ENCODE assay signal across 10 mouse cellular contexts in genomic region chr5:100121170-100121569, GRCm38 (mm10). TPM values are rescaled to one million over a fixed set of nuclear protein-coding genes. Genes with fewer than 3 reads are reported as not detected.
DNase-seq lines count a peak whose midpoint lies in the region; ATAC-seq lines count a peak whose summit lies in the region.
"Had no signal": no experiment of that assay in that cellular context is flagged by ENCODE, and none has a peak within 500 bp of the region (broad histone marks: within the 10 kb centered on the region; RNA-seq: fewer than 3 reads in every experiment).

No protein-coding gene starts in this region.

- H3K4me1 ChIP-seq in heart, embryonic 15.5 days (replicated peaks), result 0 out of 2 replicates have a peak, but pooled peaks cover 5% of the 10 kb centered on the region
- H3K4me1 ChIP-seq in embryonic facial prominence, embryonic 14.5 days (ENCODE audit: control insufficient read depth, insufficient read depth, low read length), result peaks cover 9% of the 10 kb centered on the region; the same call in 1 of the 2 replicates
- H3K4me1 ChIP-seq in hindbrain, embryonic 15.5 days (replicated peaks), result peaks cover 11% of the 10 kb centered on the region
- peaks cover 7% of the 10 kb centered on the region for H3K4me1 ChIP-seq in midbrain, embryonic 16.5 days (ENCODE audit: control insufficient read depth, insufficient read depth, low read length)

- peaks cover 22% of the 10 kb centered on the region for H3K27me3 ChIP-seq in heart, embryonic 15.5 days
- 0 out of 2 replicates have a peak, but pooled peaks cover 3% of the 10 kb centered on the region for H3K27me3 ChIP-seq in embryonic facial prominence, embryonic 14.5 days (replicated peaks; ENCODE audit: control insufficient read depth, insufficient read depth, low read length)
- no peaks in the 10 kb centered on the region for H3K27me3 ChIP-seq in hindbrain, embryonic 15.5 days
- H3K27me3 ChIP-seq in midbrain, embryonic 16.5 days (ENCODE audit: control insufficient read depth, insufficient read depth, low read depth, low read length), result no peaks in the 10 kb centered on the region

- DNase-seq in heart, postnatal 36 days, result no peak
- DNase-seq in embryonic facial prominence, embryonic 14.5 days (ENCODE audit: low spot score), result no peak
- DNase-seq in ovary, postnatal 14 days (ENCODE audit: low spot score), result no peak
- no peak for DNase-seq in cerebellum, adult 9-10 months
- DNase-seq: gastrocnemius, postnatal 25 days had no signal

- H3K36me3 ChIP-seq in heart, embryonic 15.5 days, result no peaks in the 10 kb centered on the region
- no peaks in the 10 kb centered on the region for H3K36me3 ChIP-seq in embryonic facial prominence, embryonic 14.5 days (ENCODE audit: control insufficient read depth, insufficient read depth, low read length)
- no peaks in the 10 kb centered on the region for H3K36me3 ChIP-seq in hindbrain, embryonic 15.5 days
- H3K36me3 ChIP-seq in midbrain, embryonic 16.5 days (ENCODE audit: control insufficient read depth, insufficient read depth, low read length), result no peaks in the 10 kb centered on the region

- no peak overlapping the region for H3K9ac ChIP-seq in heart, embryonic 15.5 days
- no peak overlapping the region for H3K9ac ChIP-seq in embryonic facial prominence, embryonic 14.5 days (ENCODE audit: low read depth, low read length)
- H3K9ac ChIP-seq in hindbrain, embryonic 15.5 days, result no peak overlapping the region
- H3K9ac ChIP-seq in midbrain, embryonic 16.5 days (ENCODE audit: low read depth, low read length), result peak overlapping the region; percentile 56; the same call in 1 of the 2 replicates

- WGBS in heart, embryonic 15.5 days, result 56% methylated on average over 7 of the region's 7 CpGs
- 37% methylated on average over 7 of the region's 7 CpGs for WGBS in embryonic facial prominence, embryonic 14.5 days
- WGBS in hindbrain, embryonic 15.5 days, result 47% methylated on average over 7 of the region's 7 CpGs
- 33% methylated on average over 7 of the region's 7 CpGs for WGBS in midbrain, embryonic 16.5 days

- H3K4me3 ChIP-seq in heart, embryonic 15.5 days, result no peak overlapping the region
- H3K4me3 ChIP-seq in embryonic facial prominence, embryonic 14.5 days (ENCODE audit: low read depth, low read length), result peak overlapping the region; percentile 14; the same call in 1 of the 2 replicates
- peak overlapping the region; percentile 27; the same call in 1 of the 2 replicates for H3K4me3 ChIP-seq in hindbrain, embryonic 15.5 days
- H3K4me3 ChIP-seq in midbrain, embryonic 16.5 days (ENCODE audit: low read depth, low read length), result peak overlapping the region; percentile 29

- H3K9me3 ChIP-seq in heart, embryonic 15.5 days (replicated peaks), result no peaks in the 10 kb centered on the region
- H3K9me3 ChIP-seq in embryonic facial prominence, embryonic 14.5 days (ENCODE audit: control insufficient read depth, low read length), result 0 out of 2 replicates have a peak, but pooled peaks cover 4% of the 10 kb centered on the region
- no peaks in the 10 kb centered on the region for H3K9me3 ChIP-seq in hindbrain, embryonic 15.5 days
- no peaks in the 10 kb centered on the region for H3K9me3 ChIP-seq in midbrain, embryonic 16.5 days (replicated peaks; ENCODE audit: control insufficient read depth, low read length, poor library complexity, severe bottlenecking)

- H3K27ac ChIP-seq in heart, embryonic 15.5 days, result no peak overlapping the region
- H3K27ac ChIP-seq in embryonic facial prominence, embryonic 14.5 days (replicated peaks; ENCODE audit: low read depth, low read length), result no peak overlapping the region
- peak overlapping the region; percentile 51; the same call in 1 of the 2 replicates for H3K27ac ChIP-seq in hindbrain, embryonic 15.5 days (replicated peaks)
- peak overlapping the region; percentile 59 for H3K27ac ChIP-seq in midbrain, embryonic 16.5 days (ENCODE audit: low read length)
- H3K27ac ChIP-seq: macrophage had no signal

- peak overlapping the region; percentile 22; the same call in 1 of the 2 replicates for H3K4me2 ChIP-seq in heart, embryonic 15.5 days
- peak overlapping the region; percentile 48 for H3K4me2 ChIP-seq in embryonic facial prominence, embryonic 14.5 days (ENCODE audit: low read depth, low read length)
- peak overlapping the region; percentile 45 for H3K4me2 ChIP-seq in hindbrain, embryonic 15.5 days
- peak overlapping the region; percentile 53 for H3K4me2 ChIP-seq in midbrain, embryonic 16.5 days (ENCODE audit: low read length)

- no peak for ATAC-seq in heart, embryonic 15.5 days (replicated peaks; ENCODE audit: insufficient number of reproducible peaks, insufficient read depth, low FRiP score, low read depth)
- peak; percentile 39; the same call in 1 of the 2 replicates for ATAC-seq in embryonic facial prominence, embryonic 14.5 days (ENCODE audit: low read depth)
- peak; percentile 24; the same call in 1 of the 2 replicates for ATAC-seq in hindbrain, embryonic 15.5 days (ENCODE audit: low FRiP score, low read depth)
- ATAC-seq in midbrain, embryonic 16.5 days, result no peak
- no peak for ATAC-seq in granulocyte monocyte progenitor cell, adult 5-6 weeks (replicated peaks; ENCODE audit: poor library complexity, severe bottlenecking)

- intact Hi-C loops in heart, postnatal 36 days (cut with DNase I), result no loop called here

RNA-seq across cellular contexts. Expression of gene Tmem150c, which starts 38.4 kb away (rescaled TPM):
- polyA plus RNA-seq in heart, embryonic 15.5 days (2015; fragmentation: Nextera tagmentation; extraction: Ambion mirVana), result 2.0 and 2.2 TPM in 2 replicates
- total RNA-seq in heart, postnatal 36 days (2021), result 1 to 10 TPM; 3.3 to 9.5 TPM
- 5.2 and 6.5 TPM in 2 replicates for polyA plus RNA-seq in embryonic facial prominence, embryonic 14.5 days (2014; fragmentation: Nextera tagmentation; extraction: Ambion mirVana)
- polyA plus RNA-seq in hindbrain, embryonic 15.5 days (2015; fragmentation: Nextera tagmentation; extraction: Ambion mirVana), result 31.2 and 36.4 TPM in 2 replicates
- polyA plus RNA-seq in midbrain, embryonic 16.5 days (2015; fragmentation: Nextera tagmentation; extraction: Ambion mirVana), result 51.9 and 60.2 TPM in 2 replicates
- not detected in 2 replicates for total RNA-seq in granulocyte monocyte progenitor cell, adult 5-6 weeks (2014; fragmentation: Nextera tagmentation)
- total RNA-seq in granulocyte monocyte progenitor cell, adult 5-6 weeks (2017), result not detected in 2 replicates

Comparison
In these comparisons a context has a peak if more than half of its experiments do, and no peak if none do; other contexts are left out.
1. ATAC-seq: peak in embryonic facial prominence, embryonic 14.5 days (single experiment) and hindbrain, embryonic 15.5 days (single experiment); none in heart, embryonic 15.5 days (single experiment), midbrain, embryonic 16.5 days (single experiment) and granulocyte monocyte progenitor cell, adult 5-6 weeks (single experiment).
2. H3K27ac ChIP-seq: peak in hindbrain, embryonic 15.5 days (single experiment) and midbrain, embryonic 16.5 days (single experiment); none in heart, embryonic 15.5 days (single experiment) and embryonic facial prominence, embryonic 14.5 days (single experiment).
3. Peak in every context shown above with its lines, with median percentiles within 50 percentile points of each other: H3K4me2 ChIP-seq.